Mouse (Mus musculus): ENCODE measurements around the gene Adat1.
"Not testable (repeated sequence)": the region's sequence is repeated elsewhere in the genome, so short reads cannot be mapped to it uniquely, and the experiment has no call there.

DNA sequence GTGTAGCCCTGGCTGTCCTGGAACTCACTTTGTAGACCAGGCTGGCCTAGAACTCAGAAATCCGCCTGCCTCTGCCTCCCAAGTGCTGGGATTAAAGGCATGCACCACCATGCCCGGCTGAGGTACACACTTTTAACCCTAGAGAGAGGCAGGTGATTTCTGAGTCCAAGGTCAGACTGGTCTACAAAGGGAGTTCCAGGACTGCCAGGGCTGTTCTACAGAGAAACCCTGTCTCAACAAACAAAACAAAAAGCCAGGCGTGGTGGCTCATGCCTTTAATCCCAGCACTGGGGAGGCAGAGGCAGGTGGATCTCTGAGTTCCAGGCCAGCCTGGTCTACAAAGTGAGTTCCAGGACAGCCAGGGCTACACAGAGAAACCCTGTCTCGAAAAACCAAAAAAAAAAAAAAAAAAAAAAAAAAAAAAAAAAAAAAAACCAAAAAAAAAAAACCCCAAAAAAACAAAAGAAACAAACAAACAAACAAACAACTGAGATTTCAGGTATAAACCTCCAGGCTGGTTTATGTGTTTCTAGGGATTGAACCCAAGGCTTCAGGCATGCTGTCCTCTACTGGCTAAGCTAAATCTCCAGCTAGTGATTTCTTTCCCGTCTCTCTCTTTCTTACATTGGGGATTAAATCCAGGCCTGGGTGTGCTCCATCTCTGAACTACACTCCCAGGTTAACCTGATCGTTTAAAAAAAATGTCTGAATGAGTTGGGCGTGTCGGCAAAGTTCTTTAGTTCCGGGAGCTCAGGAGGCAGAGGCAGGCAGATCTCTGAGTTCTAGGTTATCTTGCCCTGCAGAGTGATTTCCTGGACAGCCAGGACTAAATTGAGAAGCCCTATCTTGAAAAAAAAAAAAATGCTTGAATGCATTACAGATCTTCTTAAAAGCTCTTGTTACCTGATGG, 53.8 kb downstream of the Adat1 start:
- not testable (repeated sequence) for TF ChIP-seq CTCF, EP300 (IDR thresholded peaks at IDR 0.05; ENCODE audit: low read depth)
